Mouse (Mus musculus): ENCODE data around the gene Prl8a2. TPM values are rescaled to one million over a fixed set of nuclear protein-coding genes. Genes with fewer than 3 reads are reported as not detected.

Gene Prl8a2
- not detected for polyA plus RNA-seq (2017; shearing (Covaris generic))

GRCm38 (mm10) chr13:27345373-27345772 is at the start of gene Prl8a2:
Prl8a2 (plus strand) TSS chr13:27345673.
- ATAC-seq = no peak

GRCm38 (mm10) chr13:27312334-27313225 is 32.9 kb upstream of the Prl8a2 start, which contains the start of gene Prl6a1:
Prl6a1 (plus strand) TSS chr13:27312627.
- ATAC-seq = no peak

GRCm38 (mm10) chr13:27334989-27335388 is 10.5 kb upstream of the Prl8a2 start:
- ATAC-seq = no peak

- no peak for ATAC-seq
Observed at GRCm38 (mm10) chr13:27342733-27343275, 2.7 kb upstream of the Prl8a2 start.

- no peak for ATAC-seq
Observed at GRCm38 (mm10) chr13:27390746-27391145, 45.3 kb downstream of the Prl8a2 start, which contains the start of gene Prl2b1. Prl2b1 (minus strand) TSS chr13:27390846.

- ATAC-seq = no peak
Observed at GRCm38 (mm10) chr13:27399061-27399724, 53.7 kb downstream of the Prl8a2 start.

Other genes with a start within 250 kb of the Prl8a2 start
- gene Prl3d2, start 224.0 kb upstream of the Prl8a2 start, polyA plus RNA-seq (2017; shearing (Covaris generic)) = not detected
- not detected for gene Prl3d3, start 188.9 kb upstream of the Prl8a2 start, polyA plus RNA-seq (2017; shearing (Covaris generic))
- gene Prl3c1, start 149.0 kb upstream of the Prl8a2 start, polyA plus RNA-seq (2017; shearing (Covaris generic)) = not detected
- gene Prl3b1, start 103.8 kb upstream of the Prl8a2 start, polyA plus RNA-seq (2017; shearing (Covaris generic)) = not detected
- not detected for gene Prl3a1, start 86.2 kb upstream of the Prl8a2 start, polyA plus RNA-seq (2017; shearing (Covaris generic))
- not detected for gene Prl6a1, start 33.0 kb upstream of the Prl8a2 start, polyA plus RNA-seq (2017; shearing (Covaris generic))
- gene Prl2b1, start 45.2 kb downstream of the Prl8a2 start, polyA plus RNA-seq (2017; shearing (Covaris generic)) = not detected
- not detected for gene Prl8a6, start 93.0 kb downstream of the Prl8a2 start, polyA plus RNA-seq (2017; shearing (Covaris generic))
- gene Prl8a8, start 167.5 kb downstream of the Prl8a2 start, polyA plus RNA-seq (2017; shearing (Covaris generic)) = not detected
- not detected for gene Prl8a9, start 218.9 kb downstream of the Prl8a2 start, polyA plus RNA-seq (2017; shearing (Covaris generic))
- gene Prl8a1, start 236.5 kb downstream of the Prl8a2 start, polyA plus RNA-seq (2017; shearing (Covaris generic)) = not detected

Data from inflammation-experienced regulatory T-cells, adult 6 months (primary cell).